Comparison of ENCODE assay signal across 12 mouse cellular contexts in the genomic region with DNA sequence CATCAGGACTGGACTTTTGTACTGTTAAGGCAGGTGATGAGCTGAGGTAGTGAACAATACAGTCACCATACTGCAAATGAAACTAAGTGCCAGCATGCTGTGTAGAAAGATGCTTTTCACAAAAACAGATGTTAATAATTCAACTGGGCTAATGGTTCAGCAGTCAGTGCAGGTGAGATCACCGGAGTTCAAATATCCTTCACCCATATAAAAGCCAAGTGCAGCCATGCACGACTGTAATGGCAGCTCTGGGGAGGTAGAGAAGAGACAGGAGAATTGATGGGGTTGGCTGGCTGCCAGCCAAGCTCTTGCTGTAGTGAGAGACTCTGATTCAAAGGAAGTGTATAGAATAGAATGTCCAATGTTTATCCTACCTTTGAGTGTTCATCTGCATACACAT.
"Had no signal": no experiment of that assay in that cellular context is flagged by ENCODE, and none has a peak within 500 bp of the region (broad histone marks: within the 10 kb centered on the region; RNA-seq: fewer than 3 reads in every experiment).

No protein-coding gene starts in this region.

- H3K9ac ChIP-seq: intestine, embryonic 15.5 days; limb, embryonic 13.5 days; liver, embryonic 14.5 days; midbrain, embryonic 15.5 days; neural tube, embryonic 13.5 days had no signal

- H3K36me3 ChIP-seq: intestine, embryonic 15.5 days; limb, embryonic 13.5 days; midbrain, embryonic 15.5 days; neural tube, embryonic 13.5 days had no signal

- DNase-seq: lung, adult 18-20 months; lung, postnatal 4 days; thymus, postnatal 4 days had no signal

- ATAC-seq: hindbrain, embryonic 16.5 days; intestine, embryonic 15.5 days; lung, postnatal 0 days; midbrain, embryonic 15.5 days had no signal

- H3K27me3 ChIP-seq: intestine, embryonic 15.5 days; limb, embryonic 13.5 days; midbrain, embryonic 15.5 days; neural tube, embryonic 13.5 days had no signal

- H3K4me1 ChIP-seq: intestine, embryonic 15.5 days; limb, embryonic 13.5 days; midbrain, embryonic 15.5 days; neural tube, embryonic 13.5 days had no signal

- H3K4me3 ChIP-seq: intestine, embryonic 15.5 days; limb, embryonic 13.5 days; midbrain, embryonic 15.5 days; neural tube, embryonic 13.5 days had no signal

- H3K9me3 ChIP-seq: intestine, embryonic 15.5 days; limb, embryonic 13.5 days; midbrain, embryonic 15.5 days; neural tube, embryonic 13.5 days had no signal

- H3K27ac ChIP-seq: intestine, embryonic 15.5 days; limb, embryonic 13.5 days; liver, embryonic 14.5 days; midbrain, embryonic 15.5 days; neural tube, embryonic 13.5 days; stomach, postnatal 0 days had no signal

- H3K4me2 ChIP-seq: intestine, embryonic 15.5 days; limb, embryonic 13.5 days; midbrain, embryonic 11.5 days; midbrain, embryonic 15.5 days; neural tube, embryonic 13.5 days had no signal
